Mouse (Mus musculus) limb, embryonic 11.5 days (tissue): ENCODE results near the gene Ttll5. TPM values are rescaled to one million over a fixed set of nuclear protein-coding genes. Genes with fewer than 3 reads are reported as not detected.

Experiments
- ATAC-seq: fragments of 200-750 bp; cut with Nextera tagmentation; 2 replicates; pipeline ENCODE4 v1.8.0; 2017; ENCODE audit warnings: low read depth; ENCODE audit not compliant: insufficient number of reproducible peaks, low FRiP score, low TSS enrichment
- DNase-seq: peaks from one replicate; pipeline ENCODE4 v3.0.0-alpha.2; 2015; ENCODE audit warnings: low spot score
- H3K27ac ChIP-seq: fragments of 300-500 bp; sonication (generic); replicated peaks from 2 replicates; pipeline ENCODE4 v1.5.1; 2014; ENCODE audit warnings: low read depth, mild to moderate bottlenecking, low read length
- H3K27me3 ChIP-seq: fragments of 300-500 bp; sonication (generic); 2 replicates; pipeline ENCODE4 v1.6.1; 2014; ENCODE audit warnings: mild to moderate bottlenecking, low read length, mixed read lengths; ENCODE audit not compliant: control insufficient read depth, insufficient read depth
- H3K36me3 ChIP-seq: fragments of 300-500 bp; sonication (generic); 2 replicates; pipeline ENCODE4 v1.6.1; 2014; ENCODE audit warnings: mild to moderate bottlenecking, low read length, moderate library complexity, mixed read lengths; ENCODE audit not compliant: control insufficient read depth, insufficient read depth
- H3K4me1 ChIP-seq: fragments of 300-500 bp; sonication (generic); 2 replicates; pipeline ENCODE4 v1.6.1; 2014; ENCODE audit warnings: low read length, mixed read lengths; ENCODE audit not compliant: control insufficient read depth, insufficient read depth
- H3K4me2 ChIP-seq: fragments of 300-500 bp; sonication (generic); 2 replicates; pipeline ENCODE4 v1.6.1; 2014; ENCODE audit warnings: low read depth, mild to moderate bottlenecking, moderate library complexity; ENCODE audit not compliant: severe bottlenecking
- H3K4me3 ChIP-seq: fragments of 300-500 bp; sonication (generic); 2 replicates; pipeline ENCODE4 v1.5.1; 2014; ENCODE audit warnings: low read depth, low read length
- H3K9ac ChIP-seq: fragments of 300-500 bp; sonication (generic); 2 replicates; pipeline ENCODE4 v1.6.1; 2014; ENCODE audit warnings: mild to moderate bottlenecking, low read length
- H3K9me3 ChIP-seq: fragments of 300-500 bp; sonication (generic); 2 replicates; pipeline ENCODE4 v1.6.1; 2016; ENCODE audit warnings: low read length; ENCODE audit not compliant: control insufficient read depth
- WGBS: fragments of 180-500 bp; shearing (Covaris S2); extraction: QIAGEN DNeasy Blood & Tissue Kit; methylation state at CpG from one replicate; pipeline ENCODE4 v1.1.7; 2014; 5-methylcytosine and 5-hydroxymethylcytosine counted together
- polyA plus RNA-seq: library from polyadenylated mRNA; unstranded; fragments of >200 nt; fragmentation: Nextera tagmentation; extraction: Ambion mirVana; gene quantifications from 2 replicates; pipeline ENCODE4 v1.2.1, GENCODE M21; 2014

Gene Ttll5
- polyA plus RNA-seq, 1 experiment from 2014 or later, result 22.4 TPM

GRCm38 (mm10) chr12:86047376-86047775 lies 222.9 kb downstream of the Ttll5 start:
- 91% methylated on average over 8 of the region's 8 CpGs for WGBS
- H3K9ac ChIP-seq, result no peak overlapping the region
- no peaks in the 10 kb centered on the region for H3K36me3 ChIP-seq
- no peaks in the 10 kb centered on the region for H3K27me3 ChIP-seq
- H3K4me1 ChIP-seq, result no peaks in the 10 kb centered on the region
- no peak for ATAC-seq
- no peaks in the 10 kb centered on the region for H3K9me3 ChIP-seq
- no peak for DNase-seq
- H3K4me2 ChIP-seq, result no peak overlapping the region
- H3K4me3 ChIP-seq, result no peak overlapping the region
- H3K27ac ChIP-seq, result no peak overlapping the region

DNA sequence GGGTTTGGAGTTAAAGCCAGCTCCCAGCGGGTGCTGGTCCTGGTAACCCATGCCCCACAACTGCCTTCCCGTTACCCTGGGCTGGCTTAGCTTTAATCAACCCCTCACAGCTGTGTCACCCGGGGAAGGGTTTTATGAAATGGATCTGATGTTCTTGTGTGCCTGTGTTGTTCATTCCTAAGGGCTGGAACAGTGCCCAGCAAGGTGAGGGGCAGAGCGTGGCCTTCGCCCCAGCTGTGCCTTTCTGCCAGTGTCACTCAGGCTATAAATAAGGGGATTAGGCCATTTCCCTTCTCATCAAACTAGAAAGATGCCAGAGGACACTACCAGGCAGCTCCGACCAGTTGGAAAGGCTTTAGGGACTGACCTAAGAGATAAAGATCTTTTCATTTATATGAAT lies 225.4 kb downstream of the Ttll5 start:
- 54% methylated on average over 6 of the region's 6 CpGs for WGBS
- Histone ChIP-seq H3K4me2 (no peak overlapping the region), H3K9ac (no peak overlapping the region), H3K27ac (no peak overlapping the region), H3K36me3 (no peaks in the 10 kb centered on the region), H3K4me1 (no peaks in the 10 kb centered on the region), H3K4me3 (no peak overlapping the region), H3K9me3 (no peaks in the 10 kb centered on the region), H3K27me3 (no peaks in the 10 kb centered on the region)
- DNase-seq (no peak), ATAC-seq (no peak)

DNA sequence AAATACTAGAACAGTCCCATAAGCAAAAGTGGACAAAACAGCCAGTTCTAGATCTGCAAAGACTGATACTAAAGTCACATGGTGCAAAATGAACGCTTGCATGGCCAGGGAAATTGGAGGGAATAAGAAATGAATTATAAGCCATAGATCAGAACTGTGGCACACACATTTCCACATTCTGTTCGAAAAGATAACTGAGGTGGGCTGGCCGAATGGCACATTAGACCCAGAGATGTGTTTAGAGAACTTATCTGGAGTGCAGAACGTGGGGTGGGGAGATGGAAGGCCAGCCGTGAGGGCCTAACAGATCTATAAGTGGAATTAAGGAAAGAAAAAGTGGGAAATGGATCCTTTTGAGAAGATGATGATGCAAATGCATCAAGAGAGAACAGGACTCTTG lies 227.0 kb downstream of the Ttll5 start:
- Histone ChIP-seq H3K36me3 (no peaks in the 10 kb centered on the region), H3K9me3 (no peaks in the 10 kb centered on the region), H3K4me2 (no peak overlapping the region), H3K27ac (no peak overlapping the region), H3K4me3 (no peak overlapping the region), H3K27me3 (no peaks in the 10 kb centered on the region), H3K9ac (no peak overlapping the region), H3K4me1 (no peaks in the 10 kb centered on the region)
- WGBS, result 93% methylated on average over 5 of the region's 5 CpGs
- no peak for DNase-seq
- ATAC-seq, result no peak

DNA sequence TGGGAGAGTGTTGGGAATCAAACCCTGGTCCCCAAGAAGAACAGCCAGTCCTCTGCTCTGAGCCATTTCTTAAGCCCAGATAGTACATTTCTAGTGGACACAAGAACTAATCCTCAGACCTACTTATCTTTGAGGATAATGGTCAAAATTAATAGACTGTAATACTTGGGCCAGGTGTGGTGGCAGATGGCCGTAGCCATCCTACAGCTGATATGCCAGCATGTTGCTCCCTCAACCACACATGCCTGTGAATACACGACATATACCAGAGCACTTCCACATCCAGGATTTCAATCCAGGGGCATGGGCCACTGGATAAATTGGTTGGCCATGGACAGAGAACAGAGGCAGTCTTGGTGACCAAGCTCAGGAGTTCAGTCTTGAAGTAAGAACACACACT lies 230.8 kb downstream of the Ttll5 start:
- H3K4me2 ChIP-seq, result no peak overlapping the region
- H3K9me3 ChIP-seq, result no peaks in the 10 kb centered on the region
- H3K4me3 ChIP-seq, result no peak overlapping the region
- no peak overlapping the region for H3K9ac ChIP-seq
- no peak for DNase-seq
- H3K36me3 ChIP-seq, result peaks cover 10% of the 10 kb centered on the region; the same call in 1 of the 2 replicates
- no peaks in the 10 kb centered on the region for H3K4me1 ChIP-seq
- no peak overlapping the region for H3K27ac ChIP-seq
- no peak for ATAC-seq
- H3K27me3 ChIP-seq, result no peaks in the 10 kb centered on the region
- WGBS, result 90% methylated on average over 2 of the region's 2 CpGs

GRCm38 (mm10) chr12:86056976-86057375 lies 232.5 kb downstream of the Ttll5 start:
- H3K9ac ChIP-seq, result no peak overlapping the region
- ATAC-seq (no peak), DNase-seq (no peak)
- H3K27me3 ChIP-seq, result no peaks in the 10 kb centered on the region
- WGBS, result 92% methylated on average over 8 of the region's 8 CpGs
- no peak overlapping the region for H3K4me3 ChIP-seq
- H3K36me3 ChIP-seq, result peaks cover 10% of the 10 kb centered on the region; the same call in 1 of the 2 replicates
- H3K4me1 ChIP-seq, result no peaks in the 10 kb centered on the region
- H3K27ac ChIP-seq, result no peak overlapping the region
- H3K4me2 ChIP-seq, result no peak overlapping the region
- no peaks in the 10 kb centered on the region for H3K9me3 ChIP-seq

GRCm38 (mm10) chr12:86057516-86057915 lies 233.1 kb downstream of the Ttll5 start:
- Histone ChIP-seq H3K27me3 (no peaks in the 10 kb centered on the region), H3K9ac (no peak overlapping the region), H3K27ac (no peak overlapping the region), H3K36me3 (peaks cover 10% of the 10 kb centered on the region; the same call in 1 of the 2 replicates), H3K4me2 (no peak overlapping the region), H3K4me3 (no peak overlapping the region), H3K4me1 (no peaks in the 10 kb centered on the region), H3K9me3 (no peaks in the 10 kb centered on the region)
- DNase-seq (no peak), ATAC-seq (no peak)
- 85% methylated on average over 8 of the region's 8 CpGs for WGBS

- no peak overlapping the region for H3K4me2 ChIP-seq
- DNase-seq, result no peak
- no peaks in the 10 kb centered on the region for H3K9me3 ChIP-seq
- H3K4me3 ChIP-seq, result no peak overlapping the region
- no peak for ATAC-seq
- no peak overlapping the region for H3K9ac ChIP-seq
- H3K36me3 ChIP-seq, result peaks cover 10% of the 10 kb centered on the region; the same call in 1 of the 2 replicates
- no peaks in the 10 kb centered on the region for H3K4me1 ChIP-seq
- no peak overlapping the region for H3K27ac ChIP-seq
- no peaks in the 10 kb centered on the region for H3K27me3 ChIP-seq
- 86% methylated on average over 6 of the region's 6 CpGs for WGBS
These were observed 234.9 kb downstream of the Ttll5 start for GRCm38 (mm10) chr12:86059341-86059740.

GRCm38 (mm10) chr12:86064796-86065195 lies 240.3 kb downstream of the Ttll5 start:
- H3K9me3 ChIP-seq, result no peaks in the 10 kb centered on the region
- H3K4me1 ChIP-seq, result no peaks in the 10 kb centered on the region
- no peak overlapping the region for H3K4me3 ChIP-seq
- H3K4me2 ChIP-seq, result no peak overlapping the region
- H3K27ac ChIP-seq, result no peak overlapping the region
- DNase-seq (no peak), ATAC-seq (no peak)
- H3K27me3 ChIP-seq, result no peaks in the 10 kb centered on the region
- no peak overlapping the region for H3K9ac ChIP-seq
- no peaks in the 10 kb centered on the region; the same call in 1 of the 2 replicates for H3K36me3 ChIP-seq

DNA sequence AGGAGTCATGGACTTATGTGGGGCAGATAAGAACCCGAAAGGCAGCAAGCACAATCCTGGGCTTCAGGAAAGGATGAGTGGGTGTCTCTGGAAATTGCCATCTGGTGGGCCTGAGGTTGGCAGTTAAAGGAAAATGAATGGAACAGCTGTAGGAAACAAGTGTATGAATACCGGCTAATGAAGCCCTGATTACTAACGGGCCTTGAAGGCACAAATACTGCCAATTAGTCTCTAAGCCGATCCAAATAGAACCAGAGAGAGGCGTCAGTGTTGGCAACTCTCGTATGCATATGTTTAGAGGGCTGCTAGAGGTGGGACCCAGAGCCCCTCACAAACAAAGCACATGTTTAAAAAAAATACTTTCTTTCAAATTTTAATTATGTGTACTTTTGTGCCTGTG lies 247.0 kb downstream of the Ttll5 start:
- DNase-seq (no peak), ATAC-seq (no peak)
- Histone ChIP-seq H3K27ac (no peak overlapping the region), H3K9ac (no peak overlapping the region), H3K4me2 (no peak overlapping the region), H3K4me3 (no peak overlapping the region), H3K9me3 (peaks cover 4% of the 10 kb centered on the region), H3K4me1 (peaks cover 12% of the 10 kb centered on the region), H3K36me3 (no peaks in the 10 kb centered on the region; the same call in 1 of the 2 replicates), H3K27me3 (no peaks in the 10 kb centered on the region)
- 71% methylated on average over 6 of the region's 6 CpGs for WGBS
